Mouse (Mus musculus): Measurements from ENCODE around the gene Pigk. TPM values are rescaled to one million over a fixed set of nuclear protein-coding genes. Genes with fewer than 3 reads are reported as not detected.

The Pigk gene
- 38.5 TPM for polyA plus RNA-seq (2017; shearing (Covaris generic))

DNA sequence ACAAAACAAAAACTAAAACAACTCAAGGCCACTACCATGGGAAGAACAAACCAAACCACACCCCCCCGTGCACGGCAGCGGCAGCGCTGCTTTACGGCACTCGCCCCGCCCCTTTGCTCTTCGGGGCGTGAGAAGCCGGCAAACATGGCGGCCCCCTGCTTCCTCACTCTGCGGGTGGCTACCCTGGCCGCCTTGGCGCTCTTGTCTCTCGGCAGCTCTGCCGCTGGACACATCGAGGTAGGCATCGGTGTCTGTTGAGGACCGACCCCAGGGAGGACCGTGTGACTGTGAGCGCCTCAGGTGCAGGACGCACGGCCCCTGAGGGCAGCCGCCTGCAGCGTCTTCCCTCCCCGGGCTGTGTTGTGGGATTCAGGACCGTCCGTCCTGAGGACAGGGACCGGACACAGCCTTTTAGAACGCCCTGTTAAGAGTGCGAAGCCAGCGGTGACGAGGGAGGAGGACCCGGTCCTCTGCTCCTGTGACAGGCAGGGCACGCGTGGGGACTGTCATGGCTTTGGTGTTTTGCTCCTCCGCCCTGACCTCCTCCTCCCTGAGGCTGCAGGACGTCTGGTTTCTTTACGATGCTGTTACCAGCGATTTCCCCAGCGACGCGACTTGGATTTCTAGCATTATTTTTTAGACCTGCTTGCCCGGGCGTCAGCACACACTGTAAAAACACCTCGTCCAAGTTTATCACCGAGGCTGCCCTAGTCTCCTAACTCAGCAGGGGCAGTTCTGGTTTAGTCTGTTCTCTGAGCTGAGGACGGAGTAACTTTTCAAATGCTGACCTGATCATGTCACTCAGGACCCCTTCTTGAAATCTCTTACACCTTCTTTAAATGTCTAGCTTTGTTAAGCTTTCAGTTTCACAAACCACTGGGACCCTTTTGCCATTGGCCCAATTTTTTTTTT lies at the start of gene Pigk:
Gene Pigk (plus strand): TSS at position 110 of the 912 bp plus-strand sequence.

DNA sequence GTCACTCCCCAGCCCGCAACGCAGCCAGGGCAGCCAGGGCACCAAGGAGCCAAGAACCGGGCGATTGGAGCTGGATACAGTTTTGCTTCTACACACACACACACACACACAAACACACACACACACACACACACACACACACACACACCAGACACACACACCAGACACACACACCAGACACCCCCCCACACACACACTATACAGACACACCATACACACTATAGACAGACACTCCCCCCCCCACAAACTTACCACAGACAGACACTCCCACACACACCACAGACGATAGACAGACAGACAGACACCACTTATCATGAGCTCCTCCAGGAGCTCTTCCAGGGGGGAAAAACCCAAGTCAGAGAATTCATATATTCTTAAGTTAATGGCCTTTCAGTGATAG lies 45.7 kb upstream of the Pigk start, which contains the start of gene Ak5:
Gene Ak5 (minus strand): TSS at position 122 of the 400 bp plus-strand sequence.

DNA sequence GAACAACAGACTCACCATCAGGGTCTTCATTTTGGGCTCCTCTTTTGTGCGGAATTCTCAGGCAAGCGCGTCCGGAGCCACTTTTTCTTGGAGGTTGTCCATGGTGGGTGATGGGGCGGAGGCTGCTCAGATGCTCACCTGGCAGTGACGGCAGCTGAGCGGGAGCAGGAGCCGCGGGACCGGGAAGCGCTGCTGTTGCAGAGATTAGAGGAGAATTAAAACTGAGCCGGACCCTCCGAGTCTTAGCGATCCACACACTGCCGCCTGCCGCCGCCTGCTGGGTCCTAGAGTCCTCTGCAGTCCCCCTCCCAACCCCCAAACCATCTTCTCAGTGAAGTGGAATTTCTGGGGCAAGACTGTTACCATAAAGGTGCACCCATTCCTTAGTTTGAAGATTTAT lies 268.1 kb downstream of the Pigk start, which contains the start of gene St6galnac5:
Gene St6galnac5 (minus strand): TSS at position 259 of the 400 bp plus-strand sequence.

Other genes with a start within 250 kb of the Pigk start
- gene Ak5, start 45.7 kb upstream of the Pigk start, polyA plus RNA-seq (2017; shearing (Covaris generic)) = not detected

All from naive thymus-derived CD4-positive, alpha-beta T cell, adult 5 months (primary cell).